Mouse (Mus musculus): ENCODE results near the gene Foxp1. TPM values are rescaled to one million over a fixed set of nuclear protein-coding genes. Genes with fewer than 3 reads are reported as not detected.

Foxp1 gene
- polyA plus RNA-seq, 1 experiment from 2014 or later = 45.3 TPM

DNA sequence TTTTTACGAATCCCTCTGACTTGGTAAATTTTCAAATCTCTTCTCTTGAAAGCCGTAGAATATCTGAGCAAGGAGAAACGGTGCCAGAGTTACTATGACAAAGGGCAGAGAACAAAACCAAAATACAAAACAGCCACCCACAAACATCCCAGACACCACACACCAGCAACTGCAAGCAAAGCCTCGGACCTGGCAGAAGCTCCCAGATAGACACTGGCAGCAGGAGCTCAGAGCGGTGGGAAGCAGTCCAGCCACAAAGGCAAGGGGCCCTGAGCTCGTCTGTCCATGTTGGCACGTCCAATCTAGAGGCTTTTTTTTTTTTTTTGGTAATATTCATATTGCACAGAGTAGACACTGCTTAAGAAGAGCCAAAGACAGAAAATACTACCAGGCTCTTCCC, 58.6 kb downstream of the Foxp1 start:
- no peak for TF ChIP-seq CTCF (IDR thresholded peaks at IDR 0.05; ENCODE audit: low read depth)
- H3K27me3 ChIP-seq (replicated peaks; ENCODE audit: control insufficient read depth, insufficient read depth, low read length) = no peaks in the 10 kb centered on the region

DNA sequence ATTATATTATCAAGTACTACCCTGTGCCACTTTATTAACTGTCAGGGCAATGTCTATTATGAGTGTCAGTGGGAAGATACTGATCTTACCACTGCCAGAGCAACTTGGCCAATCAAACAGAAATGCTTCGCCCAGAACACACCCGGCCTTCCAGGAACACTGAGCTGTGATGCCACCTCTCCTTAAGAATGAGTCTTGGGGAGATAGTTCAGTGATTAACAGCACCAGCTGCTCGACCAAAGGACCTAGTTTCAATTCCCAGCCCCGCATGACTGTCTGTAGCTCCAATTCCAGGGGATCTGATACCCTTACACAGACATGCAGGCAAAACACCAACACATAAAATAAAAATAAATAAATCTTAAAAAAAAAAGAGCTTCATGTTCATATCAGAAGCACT, 63.7 kb downstream of the Foxp1 start:
- Histone ChIP-seq H3K27me3 (replicated peaks; ENCODE audit: control insufficient read depth, insufficient read depth, low read length) (no peaks in the 10 kb centered on the region), H3K27ac (ENCODE audit: low read depth, low read length) (no peak overlapping the region), H3K9me3 (ENCODE audit: control insufficient read depth) (no peaks in the 10 kb centered on the region), H3K4me2 (replicated peaks; ENCODE audit: low read depth) (no peak overlapping the region), H3K9ac (ENCODE audit: low read depth, low read length) (no peak overlapping the region), H3K4me1 (replicated peaks; ENCODE audit: control insufficient read depth, insufficient read depth, low read length) (no peaks in the 10 kb centered on the region), H3K4me3 (ENCODE audit: low read depth, low read length) (no peak overlapping the region), H3K36me3 (ENCODE audit: control insufficient read depth, insufficient read depth) (0 out of 2 replicates have a peak, but pooled peaks cover 2% of the 10 kb centered on the region)
- 72% methylated on average over 4 of the region's 4 CpGs for WGBS
- TF ChIP-seq CTCF (IDR thresholded peaks at IDR 0.05; ENCODE audit: low read depth) = no peak
- no peak for ATAC-seq

More for the DNA sequence above, 58.6 kb downstream of the Foxp1 start:
- no peak overlapping the region for H3K4me2 ChIP-seq (replicated peaks; ENCODE audit: low read depth)
- no peak overlapping the region for H3K27ac ChIP-seq (ENCODE audit: low read depth, low read length)
- no peaks in the 10 kb centered on the region for H3K9me3 ChIP-seq (ENCODE audit: control insufficient read depth)
- WGBS = 93% methylated on average over 7 of the region's 7 CpGs
- H3K4me1 ChIP-seq (replicated peaks; ENCODE audit: control insufficient read depth, insufficient read depth, low read length) = no peaks in the 10 kb centered on the region
- H3K36me3 ChIP-seq (ENCODE audit: control insufficient read depth, insufficient read depth) = peaks cover 10% of the 10 kb centered on the region; the same call in 1 of the 2 replicates
- no peak for ATAC-seq
- H3K4me3 ChIP-seq (ENCODE audit: low read depth, low read length) = no peak overlapping the region
- H3K9ac ChIP-seq (ENCODE audit: low read depth, low read length) = no peak overlapping the region

DNA sequence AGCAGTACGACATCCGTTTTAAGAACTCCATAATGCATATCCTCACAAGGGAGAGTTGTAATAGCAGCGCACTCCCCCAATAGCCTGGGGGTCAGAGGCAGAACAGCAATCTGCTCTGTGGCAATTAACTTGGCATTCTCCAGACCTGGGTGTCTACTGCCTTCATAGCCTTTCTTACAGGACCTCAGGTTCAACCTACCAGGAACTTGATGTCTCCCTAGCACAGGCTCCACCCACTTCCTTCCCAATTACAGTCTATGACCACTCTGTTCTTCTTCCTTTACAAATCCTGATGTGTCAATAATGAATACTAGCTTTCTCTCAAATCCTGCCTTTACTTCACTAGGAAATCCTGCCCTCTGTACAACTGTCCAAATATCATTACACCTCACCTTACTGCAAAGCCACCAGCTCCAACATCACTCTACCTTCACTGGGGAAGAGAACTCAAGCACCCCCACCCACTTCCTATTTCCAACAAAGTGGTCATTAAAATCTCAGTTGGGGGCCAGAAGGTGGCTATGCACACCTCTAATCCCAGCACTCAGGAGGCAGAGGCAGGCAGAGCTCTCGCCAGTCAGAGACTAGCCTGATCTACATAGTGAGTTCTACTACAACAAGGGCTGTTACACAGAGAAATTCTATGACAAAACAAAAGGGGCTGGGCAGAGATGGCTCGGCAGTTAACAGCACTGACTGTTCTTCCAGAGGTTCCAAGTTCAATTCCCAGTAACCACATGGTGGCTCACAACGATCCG, 68.6 kb downstream of the Foxp1 start:
- 88% methylated on average over 7 of the region's 7 CpGs for WGBS
- 0 out of 2 replicates have a peak, but pooled peaks have one; percentile 5 for TF ChIP-seq CTCF (IDR thresholded peaks at IDR 0.05; ENCODE audit: low read depth)
- Histone ChIP-seq H3K27ac (ENCODE audit: low read depth, low read length) (no peak overlapping the region), H3K27me3 (replicated peaks; ENCODE audit: control insufficient read depth, insufficient read depth, low read length) (no peaks in the 10 kb centered on the region), H3K4me1 (replicated peaks; ENCODE audit: control insufficient read depth, insufficient read depth, low read length) (0 out of 2 replicates have a peak, but pooled peaks cover 4% of the 10 kb centered on the region), H3K9ac (ENCODE audit: low read depth, low read length) (no peak overlapping the region), H3K36me3 (ENCODE audit: control insufficient read depth, insufficient read depth) (no peaks in the 10 kb centered on the region), H3K4me3 (ENCODE audit: low read depth, low read length) (no peak overlapping the region), H3K4me2 (replicated peaks; ENCODE audit: low read depth) (no peak overlapping the region), H3K9me3 (ENCODE audit: control insufficient read depth) (no peaks in the 10 kb centered on the region)
- peak; percentile 38; the same call in 1 of the 2 replicates for ATAC-seq

DNA sequence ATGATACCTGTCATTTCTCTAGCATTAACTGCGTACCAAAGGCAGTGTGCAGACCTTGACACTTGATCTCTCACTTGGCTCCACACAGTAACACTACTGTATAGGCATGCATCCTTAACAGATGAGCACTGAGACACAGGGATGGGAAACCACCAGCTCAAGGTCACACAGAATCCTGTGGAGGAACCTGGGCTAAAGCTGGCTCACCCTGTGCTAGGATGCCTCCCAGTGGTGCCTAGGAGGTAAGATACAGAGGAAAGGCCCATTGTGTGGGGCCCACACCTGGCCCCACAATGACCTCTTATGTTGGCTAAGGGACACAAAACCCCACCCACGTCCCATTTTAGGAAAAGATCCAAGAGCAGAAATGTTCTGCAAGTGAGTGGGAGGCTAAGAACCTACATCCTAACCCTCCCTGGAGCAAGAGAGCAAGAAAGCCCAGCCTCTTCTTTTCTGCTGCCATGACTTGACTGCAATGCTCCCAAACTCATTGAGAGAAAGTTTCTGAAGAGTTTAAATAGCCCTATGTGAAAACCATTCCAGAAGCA, 69.8 kb downstream of the Foxp1 start:
- ATAC-seq = 0 out of 2 replicates have a peak, but pooled peaks have one; percentile 38
- Histone ChIP-seq H3K4me2 (replicated peaks; ENCODE audit: low read depth) (no peak overlapping the region), H3K4me1 (replicated peaks; ENCODE audit: control insufficient read depth, insufficient read depth, low read length) (0 out of 2 replicates have a peak, but pooled peaks cover 4% of the 10 kb centered on the region), H3K9me3 (ENCODE audit: control insufficient read depth) (no peaks in the 10 kb centered on the region), H3K36me3 (ENCODE audit: control insufficient read depth, insufficient read depth) (no peaks in the 10 kb centered on the region), H3K9ac (ENCODE audit: low read depth, low read length) (no peak overlapping the region), H3K27ac (ENCODE audit: low read depth, low read length) (no peak overlapping the region; the same call in 1 of the 2 replicates), H3K27me3 (replicated peaks; ENCODE audit: control insufficient read depth, insufficient read depth, low read length) (no peaks in the 10 kb centered on the region), H3K4me3 (ENCODE audit: low read depth, low read length) (no peak overlapping the region)
- 50% methylated on average over 2 of the region's 2 CpGs for WGBS
- TF ChIP-seq CTCF (IDR thresholded peaks at IDR 0.05; ENCODE audit: low read depth) = peak; percentile 71

DNA sequence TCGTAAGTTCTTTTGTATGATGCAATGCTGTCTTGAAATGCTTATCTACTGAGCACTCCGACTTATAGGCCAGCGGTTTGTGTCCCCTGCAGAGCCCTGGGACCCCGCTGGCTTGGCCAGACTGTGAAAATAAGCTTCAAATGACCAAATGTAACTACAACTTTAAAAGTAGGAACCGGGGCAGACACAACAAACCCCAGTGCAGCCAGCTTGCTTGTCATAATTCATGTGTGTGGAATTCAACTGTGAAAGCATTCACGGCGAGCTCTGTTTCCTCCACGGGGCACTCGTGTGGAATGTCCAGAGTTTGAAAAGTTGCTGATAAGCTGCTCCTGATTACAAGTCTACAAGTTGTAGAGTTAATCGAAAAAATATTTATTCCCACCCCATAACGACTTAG, 71.0 kb downstream of the Foxp1 start:
- Histone ChIP-seq H3K4me3 (ENCODE audit: low read depth, low read length) (no peak overlapping the region), H3K27me3 (replicated peaks; ENCODE audit: control insufficient read depth, insufficient read depth, low read length) (no peaks in the 10 kb centered on the region), H3K4me1 (replicated peaks; ENCODE audit: control insufficient read depth, insufficient read depth, low read length) (0 out of 2 replicates have a peak, but pooled peaks cover 4% of the 10 kb centered on the region), H3K36me3 (ENCODE audit: control insufficient read depth, insufficient read depth) (no peaks in the 10 kb centered on the region), H3K27ac (ENCODE audit: low read depth, low read length) (no peak overlapping the region), H3K4me2 (replicated peaks; ENCODE audit: low read depth) (no peak overlapping the region), H3K9me3 (ENCODE audit: control insufficient read depth) (no peaks in the 10 kb centered on the region), H3K9ac (ENCODE audit: low read depth, low read length) (no peak overlapping the region)
- no peak for ATAC-seq
- no peak for TF ChIP-seq CTCF (IDR thresholded peaks at IDR 0.05; ENCODE audit: low read depth)
- WGBS = 33% methylated on average over 11 of the region's 11 CpGs

DNA sequence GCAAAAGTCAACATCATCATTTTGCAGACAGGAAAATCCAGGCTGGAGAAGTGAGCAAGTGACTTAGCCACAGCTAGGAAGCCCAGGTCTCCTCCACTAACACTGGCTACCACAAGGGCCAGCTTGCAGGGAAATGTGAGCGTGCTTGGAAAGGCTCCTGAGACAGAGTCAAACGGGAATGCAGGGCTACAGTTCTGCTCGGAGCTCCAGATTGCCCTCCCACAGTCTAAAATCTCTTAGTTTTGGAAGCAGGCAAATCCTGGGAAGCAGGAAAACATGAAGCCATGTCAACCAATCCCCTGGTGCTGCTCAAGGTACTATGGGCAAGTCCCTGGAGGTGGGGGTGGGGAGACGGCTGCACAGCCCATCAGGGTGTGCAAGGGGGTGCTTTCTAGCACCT, 75.1 kb downstream of the Foxp1 start:
- H3K9ac ChIP-seq (ENCODE audit: low read depth, low read length) = no peak overlapping the region
- H3K36me3 ChIP-seq (ENCODE audit: control insufficient read depth, insufficient read depth) = no peaks in the 10 kb centered on the region
- no peak overlapping the region for H3K27ac ChIP-seq (ENCODE audit: low read depth, low read length)
- 0 out of 2 replicates have a peak, but pooled peaks cover 4% of the 10 kb centered on the region for H3K4me1 ChIP-seq (replicated peaks; ENCODE audit: control insufficient read depth, insufficient read depth, low read length)
- ATAC-seq = no peak
- H3K9me3 ChIP-seq (ENCODE audit: control insufficient read depth) = no peaks in the 10 kb centered on the region
- no peak overlapping the region for H3K4me3 ChIP-seq (ENCODE audit: low read depth, low read length)
- H3K4me2 ChIP-seq (replicated peaks; ENCODE audit: low read depth) = no peak overlapping the region
- WGBS = 91% methylated on average over 4 of the region's 4 CpGs
- TF ChIP-seq CTCF (IDR thresholded peaks at IDR 0.05; ENCODE audit: low read depth) = no peak
- H3K27me3 ChIP-seq (replicated peaks; ENCODE audit: control insufficient read depth, insufficient read depth, low read length) = no peaks in the 10 kb centered on the region

All from intestine, postnatal 0 days (tissue).